Mouse (Mus musculus): ENCODE data around the gene Cerk. TPM values are rescaled to one million over a fixed set of nuclear protein-coding genes. Genes with fewer than 3 reads are reported as not detected.
"Not testable (repeated sequence)": the region's sequence is repeated elsewhere in the genome, so short reads cannot be mapped to it uniquely, and the experiment has no call there.

The Cerk gene
- total RNA-seq, 2 experiments from 2014 or later = 40.6 to 68.6 TPM

GRCm38 (mm10) chr15:86165811-86166590 lies 19.9 kb downstream of the Cerk start:
- DNase-seq (ENCODE audit: low spot score in 2 of 2) = no peak

- no peak for DNase-seq (ENCODE audit: low spot score in 2 of 2)
Measured at GRCm38 (mm10) chr15:86164718-86165345, 21.1 kb downstream of the Cerk start.

GRCm38 (mm10) chr15:86161800-86162199 lies 24.1 kb downstream of the Cerk start:
- not testable (repeated sequence) for DNase-seq (ENCODE audit: low spot score in 2 of 2)

GRCm38 (mm10) chr15:86160906-86161305 lies 25.0 kb downstream of the Cerk start:
- DNase-seq (ENCODE audit: low spot score in 2 of 2) = no peak

- no peak for DNase-seq (ENCODE audit: low spot score in 2 of 2)
Measured at GRCm38 (mm10) chr15:86159719-86160118, 26.2 kb downstream of the Cerk start.

- DNase-seq (ENCODE audit: low spot score in 2 of 2) = no peak
Measured at GRCm38 (mm10) chr15:86159093-86159492, 26.8 kb downstream of the Cerk start.

GRCm38 (mm10) chr15:86156492-86156891 lies 29.4 kb downstream of the Cerk start:
- no peak for DNase-seq (ENCODE audit: low spot score in 2 of 2)

- DNase-seq (ENCODE audit: low spot score in 2 of 2) = no peak
Measured at GRCm38 (mm10) chr15:86153481-86153960, 32.4 kb downstream of the Cerk start.

GRCm38 (mm10) chr15:86150593-86150992 lies 35.3 kb downstream of the Cerk start:
- no peak for DNase-seq (ENCODE audit: low spot score in 2 of 2)

- DNase-seq (ENCODE audit: low spot score in 2 of 2) = no peak
Measured at GRCm38 (mm10) chr15:86146922-86147321, 39.0 kb downstream of the Cerk start.

GRCm38 (mm10) chr15:86145046-86145445 lies 40.9 kb downstream of the Cerk start:
- DNase-seq (ENCODE audit: low spot score in 2 of 2) = peak in 1 of 2 experiments; percentile 55

GRCm38 (mm10) chr15:86144577-86144976 lies 41.4 kb downstream of the Cerk start:
- DNase-seq (ENCODE audit: low spot score in 2 of 2) = no peak

- DNase-seq (ENCODE audit: low spot score in 2 of 2) = peak; percentile 57 to 58
Measured at GRCm38 (mm10) chr15:86140323-86140722, 45.6 kb downstream of the Cerk start.

- DNase-seq (ENCODE audit: low spot score in 2 of 2) = peak; percentile 42 to 62
Measured at GRCm38 (mm10) chr15:86137638-86138037, 48.3 kb downstream of the Cerk start.

- DNase-seq (ENCODE audit: low spot score in 2 of 2) = peak; percentile 87 to 92
Measured at GRCm38 (mm10) chr15:86134941-86135783, 50.8 kb downstream of the Cerk start.

- no peak for DNase-seq (ENCODE audit: low spot score in 2 of 2)
Measured at GRCm38 (mm10) chr15:86130657-86131056, 55.3 kb downstream of the Cerk start.

- DNase-seq (ENCODE audit: low spot score in 2 of 2) = no peak
Measured at GRCm38 (mm10) chr15:86129036-86129435, 56.9 kb downstream of the Cerk start.

GRCm38 (mm10) chr15:86124359-86124758 lies 61.6 kb downstream of the Cerk start:
- peak; percentile 78 to 79 for DNase-seq (ENCODE audit: low spot score in 2 of 2)

- DNase-seq (ENCODE audit: low spot score in 2 of 2) = no peak
Measured at GRCm38 (mm10) chr15:86123409-86123808, 62.5 kb downstream of the Cerk start.

- peak in 1 of 2 experiments; percentile 53 for DNase-seq (ENCODE audit: low spot score in 2 of 2)
Measured at GRCm38 (mm10) chr15:86122261-86122949, 63.5 kb downstream of the Cerk start.

- DNase-seq (ENCODE audit: low spot score in 2 of 2) = no peak
Measured at GRCm38 (mm10) chr15:86119186-86119585, 66.8 kb downstream of the Cerk start.
